Mouse (Mus musculus) MEL (cell line): ENCODE results near the gene Prph.

Experiments used
- CHD2 ChIP-seq: IDR thresholded peaks from 2 replicates; pipeline ENCODE4 v1.6.1; 2011; ENCODE audit warnings: low read length, improper control_type of control experiment
- CTCF ChIP-seq, 3 experiments: IDR thresholded peaks in 2 of 3; conservative IDR thresholded peaks in 1 of 3; 2 replicates each; pipeline ENCODE4 v1.5.1; 2011 to 2012; ENCODE audit warnings: low read length in 3 of 3, low read depth in 2 of 3, mild to moderate bottlenecking in 2 of 3, improper control_type of control experiment in 1 of 3, inconsistent platforms in 1 of 3, mixed read lengths in 1 of 3, moderate library complexity in 1 of 3; ENCODE audit not compliant: control insufficient read depth in 1 of 3, insufficient read depth in 1 of 3, poor library complexity in 1 of 3, severe bottlenecking in 1 of 3
- ELF1 ChIP-seq: IDR thresholded peaks from 2 replicates; pipeline ENCODE4 v1.6.1; 2014; ENCODE audit warnings: low read depth, mild to moderate bottlenecking, inconsistent platforms, low read length, improper control_type of control experiment, moderate library complexity
- EP300 ChIP-seq, 2 experiments: IDR thresholded peaks; 2 replicates each; pipeline ENCODE4 v1.6.1; 2011; ENCODE audit warnings: improper control_type of control experiment in 2 of 2, low read length in 2 of 2, low read depth in 1 of 2, mild to moderate bottlenecking in 1 of 2
- NRF1 ChIP-seq: IDR thresholded peaks from 2 replicates; pipeline ENCODE4 v1.6.1; 2014; ENCODE audit warnings: low read depth, mild to moderate bottlenecking, inconsistent platforms, low read length, improper control_type of control experiment, moderate library complexity; ENCODE audit not compliant: poor library complexity, insufficient read depth, severe bottlenecking
- POLR2A ChIP-seq, 2 experiments: IDR thresholded peaks; 2 replicates each; pipeline ENCODE4 v1.6.1; 2011 to 2012; ENCODE audit warnings: low read length in 2 of 2, mild to moderate bottlenecking in 2 of 2, control low read depth in 1 of 2, improper control_type of control experiment in 1 of 2, low read depth in 1 of 2, moderate library complexity in 1 of 2; ENCODE audit not compliant: control insufficient read depth in 1 of 2, insufficient read depth in 1 of 2, poor library complexity in 1 of 2
- POLR2AphosphoS2 ChIP-seq: IDR thresholded peaks from 2 replicates; pipeline ENCODE4 v1.6.1; 2011; ENCODE audit warnings: low read length, improper control_type of control experiment
- TAL1 ChIP-seq: IDR thresholded peaks from 2 replicates; pipeline ENCODE4 v1.6.1; 2012; ENCODE audit warnings: mild to moderate bottlenecking, inconsistent platforms, low read length, moderate library complexity, mixed read lengths
- TBP ChIP-seq: IDR thresholded peaks from 2 replicates; pipeline ENCODE4 v1.8.0; 2011; ENCODE audit warnings: low read depth, low read length, improper control_type of control experiment
- ZNF384 ChIP-seq: IDR thresholded peaks from 2 replicates; pipeline ENCODE4 v1.6.1; 2012; ENCODE audit warnings: low read depth, mild to moderate bottlenecking, inconsistent platforms, low read length, improper control_type of control experiment

DNA sequence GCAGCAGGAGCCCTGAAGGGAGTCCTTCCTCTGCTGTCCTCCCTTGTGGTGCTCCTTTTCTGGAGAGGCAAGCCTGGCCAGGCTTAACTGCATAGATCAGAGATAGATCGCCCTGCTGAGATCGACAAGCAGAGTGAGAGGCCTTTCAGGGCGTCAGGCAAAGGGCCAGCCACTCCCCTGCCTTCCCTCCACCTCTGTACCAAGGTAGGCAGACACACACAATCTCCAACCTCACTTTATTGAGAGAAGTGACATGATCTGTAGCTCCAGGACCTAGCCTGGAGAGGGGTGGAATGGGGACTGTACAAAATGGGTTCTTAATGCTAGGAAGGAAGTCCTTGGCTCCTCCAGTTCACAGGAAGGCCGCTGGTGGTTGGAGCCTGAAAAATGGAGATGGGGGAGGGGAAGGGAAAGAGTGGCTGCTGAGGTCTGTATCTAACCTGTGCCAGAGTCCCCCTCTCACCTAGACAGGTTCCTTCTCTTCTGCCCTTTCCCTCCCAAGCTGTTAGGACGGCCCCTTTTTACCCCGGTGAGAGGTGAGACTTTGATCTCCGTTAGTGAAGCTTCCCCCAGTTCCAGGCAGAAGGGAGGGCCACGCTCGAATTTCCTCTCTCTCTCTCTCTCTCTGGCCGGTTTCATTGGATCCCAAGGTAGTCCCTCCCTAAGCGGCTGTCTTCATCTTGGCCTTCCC lies 29.0 kb downstream of the Prph start:
- no peak for TF ChIP-seq EP300 (IDR thresholded peaks at IDR 0.05; ENCODE audit: low read depth in 1 of 2, low read length in 2 of 2)
- TF ChIP-seq POLR2A (IDR thresholded peaks at IDR 0.05; ENCODE audit: control insufficient read depth in 1 of 2, insufficient read depth in 1 of 2, low read depth in 1 of 2, low read length in 2 of 2, poor library complexity in 1 of 2) = peak in 1 of 2 experiments; percentile 49; a peak in 1 of 4 replicates
- TF ChIP-seq ELF1 = no peak
- no peak for TF ChIP-seq ZNF384
- no peak for TF ChIP-seq CHD2
- no peak for TF ChIP-seq CTCF (IDR thresholded peaks at IDR 0.05 in 2 of 3, conservative IDR thresholded peaks at IDR 0.05 in 1 of 3; ENCODE audit: control insufficient read depth in 1 of 3, insufficient read depth in 1 of 3, low read depth in 2 of 3, low read length in 3 of 3, poor library complexity in 1 of 3, severe bottlenecking in 1 of 3)
- TF ChIP-seq TAL1 = no peak
- no peak for TF ChIP-seq NRF1
- peak; percentile 88; the same call in 1 of the 2 replicates for TF ChIP-seq POLR2AphosphoS2
- no peak for TF ChIP-seq TBP
